Mouse (Mus musculus): ENCODE measurements around the gene Adam15. TPM values are rescaled to one million over a fixed set of nuclear protein-coding genes. Genes with fewer than 3 reads are reported as not detected.

The Adam15 gene
- polyA plus RNA-seq, 1 experiment from 2014 or later = 84.3 TPM

DNA sequence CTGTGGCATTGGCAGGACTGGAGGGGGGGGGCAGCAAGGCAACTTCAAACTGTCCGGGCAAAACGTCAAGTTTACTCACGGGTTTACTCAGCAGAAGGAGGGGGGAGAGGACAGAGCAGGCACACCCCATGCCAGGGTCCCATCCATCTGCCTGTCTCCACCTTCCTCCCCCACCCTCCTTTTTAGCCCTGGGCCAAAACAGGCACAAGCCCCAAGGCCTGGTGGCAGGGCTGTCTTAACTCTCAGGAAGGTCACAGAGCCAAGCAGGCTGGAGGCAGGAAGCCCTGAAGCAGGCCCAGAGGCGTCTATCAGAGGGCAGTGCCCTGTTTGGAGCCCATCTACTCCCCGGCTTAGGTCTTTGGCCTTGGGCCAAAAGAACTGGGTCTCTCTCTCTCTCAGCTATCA, 40.3 kb upstream of the Adam15 start:
- H3K4me2 ChIP-seq = peak overlapping the region; percentile 99
- ATAC-seq (replicated peaks; ENCODE audit: low FRiP score) = no peak
- 39% methylated on average over 5 of the region's 5 CpGs for WGBS
- H3K27me3 ChIP-seq = no peaks in the 10 kb centered on the region
- H3K9ac ChIP-seq = no peak overlapping the region
- no peaks in the 10 kb centered on the region for H3K9me3 ChIP-seq (replicated peaks)
- peaks cover 86% of the 10 kb centered on the region for H3K4me1 ChIP-seq
- no peaks in the 10 kb centered on the region for H3K36me3 ChIP-seq
- 0 out of 2 replicates have a peak overlapping the region, but pooled peaks have one; percentile 59 for H3K4me3 ChIP-seq (replicated peaks)
- H3K27ac ChIP-seq = peak overlapping the region; percentile 45; the same call in 1 of the 2 replicates

DNA sequence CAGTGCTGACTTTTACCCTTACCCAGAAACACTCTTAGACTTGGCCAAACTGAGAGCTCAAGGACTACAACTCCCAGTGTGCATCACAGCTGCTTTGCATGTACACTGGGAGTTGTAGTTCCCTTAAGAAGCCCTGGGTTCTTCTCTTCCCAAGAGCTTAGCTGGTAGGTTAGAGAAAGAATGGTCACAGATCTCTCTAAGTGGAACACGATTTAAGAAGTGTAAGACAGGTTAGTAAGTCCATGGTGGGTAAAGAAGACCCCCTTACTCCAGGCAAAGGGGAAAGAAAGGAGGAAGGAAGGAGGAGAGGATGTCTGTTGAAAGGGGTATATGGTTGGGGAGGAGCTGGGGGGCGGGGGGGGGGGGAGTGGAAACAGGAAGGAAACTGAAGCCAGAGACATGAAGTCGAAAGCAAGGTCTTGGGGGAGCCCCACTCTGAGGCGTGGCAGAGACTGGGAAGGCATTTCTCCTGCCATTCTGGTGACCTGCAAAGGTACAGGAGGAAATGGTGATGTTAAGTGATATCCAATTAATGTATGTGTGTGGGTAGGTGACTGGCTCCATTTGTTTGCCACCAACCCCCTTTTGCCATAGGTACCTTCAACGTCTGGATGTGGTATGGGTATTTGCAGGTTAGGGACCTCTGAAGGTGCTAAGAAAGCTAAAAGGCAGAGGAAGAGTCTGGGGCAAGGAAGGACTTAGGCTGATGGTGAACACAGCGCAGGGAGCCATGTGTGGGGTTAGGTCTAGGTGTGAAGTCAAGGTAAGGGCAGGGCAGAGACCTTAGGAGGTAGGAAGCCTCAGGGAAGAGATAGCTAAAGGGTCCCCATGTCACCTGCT, 39.3 kb upstream of the Adam15 start:
- Histone ChIP-seq H3K4me3 (replicated peaks) (no peak overlapping the region), H3K9me3 (replicated peaks) (no peaks in the 10 kb centered on the region), H3K27me3 (no peaks in the 10 kb centered on the region), H3K4me2 (no peak overlapping the region), H3K4me1 (peaks cover 84% of the 10 kb centered on the region), H3K27ac (peak overlapping the region; percentile 45; the same call in 1 of the 2 replicates), H3K36me3 (no peaks in the 10 kb centered on the region), H3K9ac (no peak overlapping the region)
- WGBS = 50% methylated on average over 6 of the region's 6 CpGs
- ATAC-seq (replicated peaks; ENCODE audit: low FRiP score) = no peak

DNA sequence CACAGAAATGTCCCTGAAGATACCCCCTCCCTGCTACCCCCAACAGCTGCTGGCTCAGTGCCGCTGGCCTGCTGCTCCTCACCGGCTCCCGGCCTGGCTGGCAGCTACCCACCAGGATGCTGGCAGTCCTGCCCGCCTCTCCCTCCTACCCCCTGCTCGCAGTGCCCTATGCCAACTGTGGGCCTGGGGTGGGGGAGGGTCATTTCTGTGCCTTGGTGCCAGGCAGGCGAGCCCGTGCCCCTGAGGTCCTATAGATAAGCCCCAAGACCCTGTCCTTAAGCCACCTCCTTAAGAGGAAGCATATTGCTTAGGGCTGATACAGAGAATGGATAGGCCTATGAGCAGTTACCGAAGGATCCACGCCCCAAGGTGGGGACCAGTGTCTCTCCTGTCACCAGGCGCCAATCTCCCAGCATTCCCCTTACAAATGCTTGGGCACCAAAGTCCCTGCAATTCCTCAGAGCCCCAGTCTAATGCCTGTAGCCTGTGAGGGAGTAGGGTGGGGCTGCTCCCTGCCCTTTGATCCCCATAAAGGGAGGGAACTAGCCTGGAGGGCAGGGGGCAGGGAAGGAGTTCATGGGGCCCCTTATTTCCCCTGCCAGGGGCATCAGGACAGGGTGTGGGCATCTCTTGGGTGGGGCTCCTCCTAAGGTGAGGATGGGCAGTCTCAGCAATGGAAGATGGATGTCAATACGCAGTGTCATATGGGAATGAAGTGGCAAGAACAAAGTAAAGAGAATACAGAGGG, 38.5 kb upstream of the Adam15 start:
- Histone ChIP-seq H3K27me3 (no peaks in the 10 kb centered on the region), H3K4me1 (peaks cover 83% of the 10 kb centered on the region), H3K9me3 (replicated peaks) (no peaks in the 10 kb centered on the region), H3K36me3 (no peaks in the 10 kb centered on the region), H3K4me2 (0 out of 2 replicates have a peak overlapping the region, but pooled peaks have one; percentile 15), H3K27ac (0 out of 2 replicates have a peak overlapping the region, but pooled peaks have one; percentile 27), H3K9ac (no peak overlapping the region), H3K4me3 (replicated peaks) (0 out of 2 replicates have a peak overlapping the region, but pooled peaks have one; percentile 3)
- no peak for ATAC-seq (replicated peaks; ENCODE audit: low FRiP score)
- 77% methylated on average over 11 of the region's 11 CpGs for WGBS

- Histone ChIP-seq H3K9ac (no peak overlapping the region), H3K4me3 (replicated peaks) (no peak overlapping the region), H3K36me3 (no peaks in the 10 kb centered on the region), H3K27ac (no peak overlapping the region), H3K9me3 (replicated peaks) (no peaks in the 10 kb centered on the region), H3K27me3 (no peaks in the 10 kb centered on the region), H3K4me1 (peaks cover 78% of the 10 kb centered on the region), H3K4me2 (0 out of 2 replicates have a peak overlapping the region, but pooled peaks have one; percentile 23)
- no peak for ATAC-seq (replicated peaks; ENCODE audit: low FRiP score)
- 83% methylated on average over 11 of the region's 11 CpGs for WGBS
These were observed 37.8 kb upstream of the Adam15 start for GRCm38 (mm10) chr3:89387632-89388031.

- H3K4me1 ChIP-seq = peaks cover 69% of the 10 kb centered on the region
- no peaks in the 10 kb centered on the region for H3K36me3 ChIP-seq
- no peak overlapping the region for H3K27ac ChIP-seq
- no peak overlapping the region for H3K9ac ChIP-seq
- H3K9me3 ChIP-seq (replicated peaks) = no peaks in the 10 kb centered on the region
- no peak for ATAC-seq (replicated peaks; ENCODE audit: low FRiP score)
- H3K4me3 ChIP-seq (replicated peaks) = no peak overlapping the region
- 51% methylated on average over 17 of the region's 17 CpGs for WGBS
- 0 out of 2 replicates have a peak overlapping the region, but pooled peaks have one; percentile 23 for H3K4me2 ChIP-seq
- no peaks in the 10 kb centered on the region for H3K27me3 ChIP-seq
These were observed 36.9 kb upstream of the Adam15 start for GRCm38 (mm10) chr3:89386438-89387420.

DNA sequence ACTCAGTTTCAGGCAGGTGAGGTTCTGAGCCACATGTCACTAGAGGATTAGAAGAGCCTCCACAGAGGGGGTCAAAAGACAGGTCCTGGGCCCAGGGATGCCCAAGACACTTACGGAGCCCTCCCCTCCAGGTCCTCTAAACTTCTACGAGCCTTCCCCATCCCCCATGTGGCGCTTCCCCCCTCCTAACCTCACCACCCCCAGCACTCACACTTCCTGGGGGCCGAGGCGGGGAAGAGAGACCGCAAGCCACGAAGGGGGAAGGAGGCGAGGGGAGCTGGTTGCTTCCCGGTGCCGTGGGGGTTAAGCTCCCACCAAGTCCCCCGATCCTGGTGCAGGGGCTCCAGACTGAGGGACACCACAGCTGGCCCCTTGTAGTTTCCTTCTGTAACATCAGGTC, 35.7 kb upstream of the Adam15 start:
- H3K27me3 ChIP-seq = no peaks in the 10 kb centered on the region
- no peak for ATAC-seq (replicated peaks; ENCODE audit: low FRiP score)
- H3K27ac ChIP-seq = no peak overlapping the region
- H3K9ac ChIP-seq = 0 out of 2 replicates have a peak overlapping the region, but pooled peaks have one; percentile 29
- no peak overlapping the region for H3K4me3 ChIP-seq (replicated peaks)
- 49% methylated on average over 11 of the region's 11 CpGs for WGBS
- peaks cover 56% of the 10 kb centered on the region for H3K4me1 ChIP-seq
- no peaks in the 10 kb centered on the region for H3K9me3 ChIP-seq (replicated peaks)
- peaks cover 11% of the 10 kb centered on the region for H3K36me3 ChIP-seq
- H3K4me2 ChIP-seq = no peak overlapping the region

DNA sequence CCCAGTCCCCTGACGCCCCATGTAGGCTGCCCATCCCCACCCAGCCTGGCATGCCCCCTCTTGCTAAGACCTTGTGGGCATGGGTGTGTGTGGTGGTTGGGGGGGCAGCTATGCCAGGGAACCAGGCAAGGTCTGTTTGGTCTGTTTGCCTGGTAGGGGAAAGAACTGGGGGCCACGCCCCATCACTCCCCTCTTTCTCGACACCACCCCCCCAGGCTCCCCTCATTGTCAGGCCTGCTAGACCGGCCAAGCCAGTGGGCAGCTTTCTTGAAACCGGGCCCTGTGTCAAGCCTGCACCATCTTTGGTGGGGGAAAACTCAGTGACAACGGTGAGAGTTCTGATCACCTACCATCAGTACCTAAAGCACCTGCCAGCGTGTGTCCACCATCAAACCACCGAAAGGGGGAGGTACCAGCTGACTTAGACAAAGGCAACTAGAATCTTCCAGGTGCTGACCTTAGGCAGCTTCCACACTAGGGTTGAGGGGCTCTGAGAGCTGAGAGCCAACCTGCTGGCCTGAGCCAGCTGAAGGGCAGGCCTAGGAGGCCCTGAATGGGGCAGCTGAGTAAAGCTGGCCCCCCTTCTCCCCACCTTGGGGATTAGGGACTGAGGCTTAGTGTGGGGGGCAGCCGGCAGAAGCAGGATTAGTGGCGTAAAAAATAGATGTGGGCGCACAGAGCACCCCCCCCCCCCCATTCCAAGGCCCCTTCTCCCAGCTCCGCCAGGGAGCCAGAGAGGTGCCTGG, 34.7 kb upstream of the Adam15 start:
- Histone ChIP-seq H3K36me3 (peaks cover 21% of the 10 kb centered on the region), H3K9me3 (replicated peaks) (no peaks in the 10 kb centered on the region), H3K4me1 (peaks cover 47% of the 10 kb centered on the region), H3K27ac (0 out of 2 replicates have a peak overlapping the region, but pooled peaks have one; percentile 32), H3K4me2 (no peak overlapping the region), H3K4me3 (replicated peaks) (no peak overlapping the region), H3K27me3 (no peaks in the 10 kb centered on the region), H3K9ac (no peak overlapping the region)
- WGBS = 79% methylated on average over 11 of the region's 12 CpGs
- no peak for ATAC-seq (replicated peaks; ENCODE audit: low FRiP score)

DNA sequence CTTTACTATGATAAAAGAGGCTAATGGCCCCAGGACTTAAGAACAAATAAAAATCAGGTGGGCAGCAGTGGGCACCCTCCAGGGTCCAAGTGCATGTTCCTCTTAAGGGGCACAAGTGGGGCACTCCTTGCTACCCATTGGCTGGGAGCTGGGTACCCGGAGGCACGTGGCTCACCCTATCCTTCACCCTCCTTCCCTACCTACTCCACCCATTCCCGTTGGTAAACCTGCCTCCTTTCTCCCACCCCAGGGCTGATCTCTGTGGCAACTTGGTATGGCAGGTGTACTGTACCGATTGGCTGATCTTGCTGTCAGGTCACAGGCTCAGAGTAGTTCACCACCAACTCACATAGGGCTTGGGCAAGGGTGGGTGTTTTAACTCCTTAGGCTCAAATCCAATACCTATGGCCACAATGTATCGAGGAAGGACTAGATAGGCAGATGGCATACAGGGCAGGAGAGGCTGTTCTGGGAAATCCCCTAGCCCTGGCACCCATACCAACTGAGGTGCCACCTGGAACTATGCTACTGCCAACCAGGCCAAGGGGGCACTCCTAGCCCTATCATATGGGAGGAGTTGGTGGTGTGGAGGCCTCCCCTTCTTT, 34.0 kb upstream of the Adam15 start:
- Histone ChIP-seq H3K9me3 (replicated peaks) (no peaks in the 10 kb centered on the region), H3K4me3 (replicated peaks) (no peak overlapping the region), H3K27me3 (no peaks in the 10 kb centered on the region), H3K9ac (no peak overlapping the region), H3K4me1 (peaks cover 49% of the 10 kb centered on the region), H3K27ac (no peak overlapping the region), H3K36me3 (peaks cover 24% of the 10 kb centered on the region), H3K4me2 (no peak overlapping the region)
- no peak for ATAC-seq (replicated peaks; ENCODE audit: low FRiP score)
- WGBS = 84% methylated on average over 5 of the region's 5 CpGs

GRCm38 (mm10) chr3:89382950-89383349, 33.2 kb upstream of the Adam15 start:
- Histone ChIP-seq H3K4me1 (peaks cover 50% of the 10 kb centered on the region), H3K9me3 (replicated peaks) (no peaks in the 10 kb centered on the region), H3K27ac (no peak overlapping the region), H3K9ac (no peak overlapping the region), H3K4me3 (replicated peaks) (no peak overlapping the region), H3K4me2 (no peak overlapping the region), H3K27me3 (no peaks in the 10 kb centered on the region), H3K36me3 (peaks cover 24% of the 10 kb centered on the region)
- 82% methylated on average over 5 of the region's 5 CpGs for WGBS
- ATAC-seq (replicated peaks; ENCODE audit: low FRiP score) = no peak

- Histone ChIP-seq H3K9ac (no peak overlapping the region), H3K9me3 (replicated peaks) (no peaks in the 10 kb centered on the region), H3K4me1 (peaks cover 49% of the 10 kb centered on the region), H3K27me3 (no peaks in the 10 kb centered on the region), H3K4me3 (replicated peaks) (no peak overlapping the region), H3K36me3 (peaks cover 24% of the 10 kb centered on the region), H3K4me2 (no peak overlapping the region), H3K27ac (no peak overlapping the region)
- 89% methylated on average over 9 of the region's 9 CpGs for WGBS
- no peak for ATAC-seq (replicated peaks; ENCODE audit: low FRiP score)
These were observed 32.5 kb upstream of the Adam15 start for GRCm38 (mm10) chr3:89382033-89382882.

All from kidney, embryonic 15.5 days (tissue).